Mouse (Mus musculus): ENCODE measurements around the gene Car1. TPM values are rescaled to one million over a fixed set of nuclear protein-coding genes. Genes with fewer than 3 reads are reported as not detected.
"Not testable (repeated sequence)": the region's sequence is repeated elsewhere in the genome, so short reads cannot be mapped to it uniquely, and the experiment has no call there.

Car1 gene
- polyA plus RNA-seq, 1 experiment = 2.9 TPM

DNA sequence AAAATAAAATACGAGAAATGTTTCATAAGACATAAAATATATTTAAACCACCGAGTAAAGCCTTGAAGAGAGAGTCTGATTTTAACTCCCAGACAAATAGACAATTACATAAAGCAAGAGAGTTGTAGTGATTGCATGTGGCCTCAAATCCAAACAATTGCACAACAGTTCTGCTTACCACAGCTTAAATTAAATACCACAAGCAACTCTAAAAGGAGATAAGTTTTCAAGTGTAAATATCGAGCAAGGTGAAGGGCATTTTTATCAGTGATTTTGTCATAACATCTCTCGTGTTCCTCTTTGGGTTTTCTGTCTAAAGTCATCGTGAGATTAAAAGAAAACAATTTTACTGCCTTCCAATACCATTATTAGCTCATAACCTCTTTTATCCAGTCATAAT is 25.0 kb downstream of the Car1 start:
- DNase-seq (ENCODE audit: low read depth) = not testable (repeated sequence)

GRCm38 (mm10) chr3:14782365-14782764 is 25.8 kb downstream of the Car1 start:
- DNase-seq (ENCODE audit: low read depth) = not testable (repeated sequence)

DNA sequence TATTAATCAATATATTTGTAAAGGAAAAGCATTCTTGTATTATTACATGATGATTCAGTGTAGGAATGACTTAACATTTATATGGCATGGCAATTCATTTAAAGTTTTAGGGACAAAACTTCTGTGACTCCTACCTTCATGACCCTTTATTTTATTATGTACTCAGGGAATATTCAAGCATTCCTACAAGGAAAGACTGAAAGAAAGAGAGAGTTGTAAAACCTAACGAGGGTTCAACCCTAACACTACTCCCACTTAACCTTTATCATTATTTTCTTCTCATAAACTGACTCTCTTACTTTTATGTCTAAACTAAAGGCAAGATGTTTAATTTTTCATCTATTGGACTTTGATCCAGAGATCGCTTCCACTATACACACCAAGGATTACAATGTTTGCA is 28.0 kb downstream of the Car1 start:
- DNase-seq (ENCODE audit: low read depth) = no peak

GRCm38 (mm10) chr3:14776497-14777162 is 31.5 kb downstream of the Car1 start:
- not testable (repeated sequence) for DNase-seq (ENCODE audit: low read depth)

DNA sequence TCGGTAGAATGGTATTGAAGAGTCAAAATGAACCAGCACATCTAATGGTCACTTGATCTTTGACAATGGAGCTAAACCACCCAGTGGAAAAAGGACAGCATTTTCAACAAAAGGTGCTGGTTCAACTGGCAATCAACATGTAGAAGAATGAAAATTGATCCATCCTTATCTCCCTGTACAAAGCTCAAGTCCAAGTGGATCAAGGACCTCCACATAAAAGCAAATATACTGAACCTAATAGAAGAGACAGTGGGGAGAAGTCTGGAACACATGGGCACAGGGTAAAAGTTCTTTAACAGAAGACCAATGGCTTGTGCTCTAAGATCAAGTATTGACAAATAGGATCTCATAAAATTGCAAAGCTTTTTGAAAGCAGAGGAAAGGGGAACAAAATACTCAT is 33.6 kb downstream of the Car1 start:
- not testable (repeated sequence) for DNase-seq (ENCODE audit: low read depth)

- DNase-seq (ENCODE audit: low read depth) = not testable (repeated sequence)
Observed at GRCm38 (mm10) chr3:14772473-14772872, 35.7 kb downstream of the Car1 start.

GRCm38 (mm10) chr3:14764755-14765566 is 43.2 kb downstream of the Car1 start:
- DNase-seq (ENCODE audit: low read depth) = no peak

DNA sequence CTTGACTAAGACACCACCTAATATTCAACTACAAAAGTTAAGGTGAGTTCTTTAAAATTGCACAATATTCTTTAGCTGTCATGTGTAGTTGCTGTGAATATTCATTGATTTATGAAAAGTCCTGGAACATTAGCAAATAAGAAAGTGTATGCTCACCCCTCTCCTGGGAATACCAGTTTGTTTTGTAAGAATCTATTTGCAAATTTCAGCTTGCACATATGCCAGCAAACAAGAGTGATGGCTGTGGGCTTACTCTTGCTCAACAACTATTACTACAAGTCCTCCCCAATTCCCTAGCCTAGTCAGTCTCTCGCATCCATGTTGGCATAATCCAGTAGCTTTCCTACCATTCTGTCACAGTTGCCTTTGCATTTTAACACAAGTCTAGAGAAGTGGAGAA is 52.5 kb downstream of the Car1 start:
- DNase-seq (ENCODE audit: low read depth) = peak; percentile 31

- DNase-seq (ENCODE audit: low read depth) = no peak
Observed at GRCm38 (mm10) chr3:14746041-14746440, 62.1 kb downstream of the Car1 start.

- DNase-seq (ENCODE audit: low read depth) = no peak
Observed at GRCm38 (mm10) chr3:14738261-14738660, 69.9 kb downstream of the Car1 start.

GRCm38 (mm10) chr3:14727496-14727895 is 80.7 kb downstream of the Car1 start:
- not testable (repeated sequence) for DNase-seq (ENCODE audit: low read depth)

- not testable (repeated sequence) for DNase-seq (ENCODE audit: low read depth)
Observed at GRCm38 (mm10) chr3:14725462-14725861, 82.7 kb downstream of the Car1 start.

Other genes with a start within 250 kb of the Car1 start
- gene 1810022K09Rik, start 197.1 kb downstream of the Car1 start, polyA plus RNA-seq (2012; rRNA removed) = 10.7 and 12.6 TPM in 2 replicates
- 4.0 and 5.9 TPM in 2 replicates for gene Car13, start 166.6 kb downstream of the Car1 start, polyA plus RNA-seq (2012; rRNA removed)
- gene Car3, start 55.1 kb upstream of the Car1 start, polyA plus RNA-seq (2012; rRNA removed) = 5,534 and 7,454 TPM in 2 replicates
- gene Car2, start 77.9 kb upstream of the Car1 start, polyA plus RNA-seq (2012; rRNA removed) = 106 TPM in 2 replicates